Mouse (Mus musculus) inflammation-experienced regulatory T-cells, adult 6 months (primary cell): ENCODE results near the gene Slc39a13. TPM values are rescaled to one million over a fixed set of nuclear protein-coding genes. Genes with fewer than 3 reads are reported as not detected.
"Not testable (repeated sequence)": the region's sequence is repeated elsewhere in the genome, so short reads cannot be mapped to it uniquely, and the experiment has no call there.

Source experiments
- ATAC-seq: one replicate; pipeline ENCODE4 v1.8.0; 2017
- polyA plus RNA-seq, 3 experiments: library from polyadenylated mRNA; unstranded; fragments of 100-300 nt; shearing (Covaris generic); gene quantifications; one replicate each; pipeline ENCODE4 v1.2.1; 2017

The Slc39a13 gene
- polyA plus RNA-seq, 3 experiments from 2014 or later = 18.5 to 28.5 (median 23.3) TPM

- no peak for ATAC-seq
These were observed 46.3 kb downstream of the Slc39a13 start for GRCm38 (mm10) chr2:91023956-91024355.

GRCm38 (mm10) chr2:91023131-91023530 is 47.1 kb downstream of the Slc39a13 start:
- ATAC-seq = no peak

GRCm38 (mm10) chr2:91022266-91022665 is 48.0 kb downstream of the Slc39a13 start:
- not testable (repeated sequence) for ATAC-seq

GRCm38 (mm10) chr2:91019911-91020310 is 50.3 kb downstream of the Slc39a13 start:
- ATAC-seq = no peak

GRCm38 (mm10) chr2:91018061-91018788 is 52.0 kb downstream of the Slc39a13 start:
- no peak for ATAC-seq

GRCm38 (mm10) chr2:91015386-91015785 is 54.8 kb downstream of the Slc39a13 start:
- no peak for ATAC-seq

- ATAC-seq = no peak
These were observed 56.3 kb downstream of the Slc39a13 start for GRCm38 (mm10) chr2:91013881-91014280.

Other genes with a start within 250 kb of the Slc39a13 start
- gene Mtch2, start 223.3 kb downstream of the Slc39a13 start, polyA plus RNA-seq = 100 to 1,000 TPM; 115 to 143 (median 119) TPM
- gene C1qtnf4, start 184.6 kb downstream of the Slc39a13 start, polyA plus RNA-seq = 1 to 10 TPM in 2 of 3 experiments, under 1 TPM in 1; 0.65 to 1.7 (median 1.2) TPM
- 10 to 100 TPM; 44.8 to 51.0 (median 45.0) TPM for gene Kbtbd4, start 165.7 kb downstream of the Slc39a13 start, polyA plus RNA-seq
- 100 to 1,000 TPM; 108 to 135 (median 118) TPM for gene Ndufs3, start 165.6 kb downstream of the Slc39a13 start, polyA plus RNA-seq
- gene Celf1, start 130.0 kb downstream of the Slc39a13 start, polyA plus RNA-seq = 10 to 100 TPM; 48.4 to 57.0 (median 49.4) TPM
- gene Rapsn, start 34.8 kb downstream of the Slc39a13 start, polyA plus RNA-seq = 1 to 10 TPM; 2.0 to 4.7 (median 4.6) TPM
- 100 to 1,000 TPM; 197 to 219 (median 204) TPM for gene Psmc3, start 16.4 kb downstream of the Slc39a13 start, polyA plus RNA-seq
- under 1 TPM in 1 of 3 experiments, not detected in 2; 0.68 TPM for gene Spi1, start 12.0 kb upstream of the Slc39a13 start, polyA plus RNA-seq
- not detected for gene Mybpc3, start 47.7 kb upstream of the Slc39a13 start, polyA plus RNA-seq
- gene Madd, start 113.4 kb upstream of the Slc39a13 start, polyA plus RNA-seq = 10 to 100 TPM; 58.0 to 78.6 (median 69.2) TPM
- 1 to 10 TPM in 2 of 3 experiments, under 1 TPM in 1; 0.33 to 2.8 (median 1.4) TPM for gene Nr1h3, start 132.4 kb upstream of the Slc39a13 start, polyA plus RNA-seq
- gene Acp2, start 132.5 kb upstream of the Slc39a13 start, polyA plus RNA-seq = 10 to 100 TPM; 13.3 to 18.2 (median 15.0) TPM
- 10 to 100 TPM; 56.2 to 82.8 (median 75.2) TPM for gene Ddb2, start 166.6 kb upstream of the Slc39a13 start, polyA plus RNA-seq
- gene Pacsin3, start 185.5 kb upstream of the Slc39a13 start, polyA plus RNA-seq = under 1 TPM in 1 of 3 experiments, not detected in 2; 0.98 TPM
- gene Arfgap2, start 194.6 kb upstream of the Slc39a13 start, polyA plus RNA-seq = 10 to 100 TPM; 73.7 to 97.8 (median 96.2) TPM